Mouse (Mus musculus) 3T3-L1 (cell line): Measurements from ENCODE around the gene Dhdh.
"Not testable (repeated sequence)": the region's sequence is repeated elsewhere in the genome, so short reads cannot be mapped to it uniquely, and the experiment has no call there.

Experiments
- DNase-seq: peaks from one replicate; pipeline ENCODE4 v3.0.0-alpha.2; 2015; ENCODE audit warnings: low read depth, low spot score

The Dhdh gene

GRCm38 (mm10) chr7:45488293-45489204 lies at the start of gene Dhdh:
Gene Dhdh, minus strand, starts transcription at chr7:45488805.
- no peak for DNase-seq

- no peak for DNase-seq
These were observed 49.0 kb upstream of the Dhdh start for GRCm38 (mm10) chr7:45537602-45538001.

GRCm38 (mm10) chr7:45535676-45536075 lies 47.1 kb upstream of the Dhdh start:
- no peak for DNase-seq

- DNase-seq: no peak
These were observed 42.0 kb upstream of the Dhdh start for GRCm38 (mm10) chr7:45530643-45531042.

- DNase-seq: no peak
These were observed 40.9 kb upstream of the Dhdh start for GRCm38 (mm10) chr7:45529461-45529860.

GRCm38 (mm10) chr7:45527169-45527568 lies 38.6 kb upstream of the Dhdh start:
- DNase-seq: not testable (repeated sequence)

GRCm38 (mm10) chr7:45526474-45527120 lies 38.0 kb upstream of the Dhdh start:
- peak; percentile 62 for DNase-seq

- DNase-seq: peak; percentile 96
These were observed 37.3 kb upstream of the Dhdh start, which contains the start of the genes Ppp1r15a and Plekha4 for GRCm38 (mm10) chr7:45525809-45526473. Gene Ppp1r15a, minus strand, starts transcription at chr7:45526268. Gene Plekha4, plus strand, starts transcription at chr7:45526330.

- peak; percentile 76 for DNase-seq
These were observed 36.4 kb upstream of the Dhdh start for GRCm38 (mm10) chr7:45524841-45525621.

- no peak for DNase-seq
These were observed 35.1 kb upstream of the Dhdh start for GRCm38 (mm10) chr7:45523678-45524170.

- peak; percentile 48 for DNase-seq
These were observed 34.5 kb upstream of the Dhdh start for GRCm38 (mm10) chr7:45522957-45523676.

- DNase-seq: no peak
These were observed 33.7 kb upstream of the Dhdh start for GRCm38 (mm10) chr7:45522194-45522752.

- peak; percentile 56 for DNase-seq
These were observed 33.2 kb upstream of the Dhdh start for GRCm38 (mm10) chr7:45521728-45522184.

GRCm38 (mm10) chr7:45520605-45521004 lies 32.0 kb upstream of the Dhdh start:
- no peak for DNase-seq

GRCm38 (mm10) chr7:45519345-45520120 lies 30.9 kb upstream of the Dhdh start:
- no peak for DNase-seq

GRCm38 (mm10) chr7:45518618-45519017 lies 30.0 kb upstream of the Dhdh start:
- no peak for DNase-seq

GRCm38 (mm10) chr7:45516846-45517245 lies 28.2 kb upstream of the Dhdh start:
- not testable (repeated sequence) for DNase-seq

- DNase-seq: no peak
These were observed 26.8 kb upstream of the Dhdh start for GRCm38 (mm10) chr7:45515436-45515835.

GRCm38 (mm10) chr7:45514411-45514810 lies 25.8 kb upstream of the Dhdh start:
- DNase-seq: no peak
